Mouse (Mus musculus) forebrain, embryonic 10.5 days (tissue): ENCODE results near the gene A530016L24Rik. TPM values are rescaled to one million over a fixed set of nuclear protein-coding genes. Genes with fewer than 3 reads are reported as not detected.

ENCODE experiments used
- DNase-seq: peaks from one replicate; pipeline ENCODE4 v3.0.0-alpha.2; 2017; ENCODE audit warnings: low spot score; ENCODE audit errors: extremely low spot score
- H3K27ac ChIP-seq: fragments of 300-500 bp; sonication (generic); 2 replicates; pipeline ENCODE4 v1.5.1; 2016; ENCODE audit warnings: mild to moderate bottlenecking
- H3K27me3 ChIP-seq: fragments of 300-500 bp; sonication (generic); 2 replicates; pipeline ENCODE4 v1.6.1; 2016; ENCODE audit warnings: mild to moderate bottlenecking; ENCODE audit not compliant: poor library complexity, severe bottlenecking
- H3K36me3 ChIP-seq: fragments of 300-500 bp; sonication (generic); replicated peaks from 2 replicates; pipeline ENCODE4 v1.6.1; 2016; ENCODE audit warnings: mild to moderate bottlenecking, moderate library complexity
- H3K4me1 ChIP-seq: fragments of 300-500 bp; sonication (generic); 2 replicates; pipeline ENCODE4 v1.6.1; 2016
- H3K4me3 ChIP-seq: fragments of 300-500 bp; sonication (generic); 2 replicates; pipeline ENCODE4 v1.5.1; 2016; ENCODE audit warnings: mild to moderate bottlenecking, moderate library complexity
- H3K9me3 ChIP-seq: fragments of 300-500 bp; sonication (generic); 2 replicates; pipeline ENCODE4 v1.6.1; 2016; ENCODE audit warnings: mild to moderate bottlenecking, moderate library complexity
- WGBS: fragments of 180-500 bp; shearing (Covaris S2); methylation state at CpG from one replicate; pipeline ENCODE4 v1.1.7; 2016; 5-methylcytosine and 5-hydroxymethylcytosine counted together
- polyA plus RNA-seq: library from polyadenylated mRNA; unstranded; fragments of >200 nt; fragmentation: Nextera tagmentation; extraction: Ambion mirVana; gene quantifications from 2 replicates; pipeline ENCODE4 v1.2.1, GENCODE M21; 2016

Gene A530016L24Rik
- polyA plus RNA-seq, 1 experiment from 2014 or later: not detected

DNA sequence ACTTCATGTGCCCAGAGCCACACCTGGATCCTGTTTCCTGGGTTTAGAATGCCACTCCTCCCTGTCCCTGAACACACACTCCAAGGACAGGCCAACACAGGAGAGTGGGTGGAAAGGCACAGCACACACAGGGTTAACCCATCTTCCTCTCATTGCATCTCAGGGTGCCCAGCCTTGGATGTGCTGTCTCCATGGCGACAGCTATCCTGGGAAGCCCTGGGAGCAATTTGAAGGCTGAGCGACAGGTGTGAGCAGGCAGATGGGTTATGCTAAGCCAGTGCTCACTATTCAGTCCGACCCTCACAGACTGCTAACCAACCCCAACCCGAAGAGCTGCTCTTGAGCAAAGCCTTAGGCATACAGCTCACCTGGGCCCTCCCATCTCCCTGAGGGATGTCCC lies 18.0 kb downstream of the A530016L24Rik start:
- H3K27me3 ChIP-seq: peaks cover 49% of the 10 kb centered on the region
- 52% methylated on average over 4 of the region's 4 CpGs for WGBS
- no peaks in the 10 kb centered on the region for H3K36me3 ChIP-seq
- DNase-seq: no peak
- H3K4me1 ChIP-seq: peaks cover 39% of the 10 kb centered on the region
- H3K4me3 ChIP-seq: no peak overlapping the region
- no peaks in the 10 kb centered on the region for H3K9me3 ChIP-seq
- H3K27ac ChIP-seq: no peak overlapping the region

DNA sequence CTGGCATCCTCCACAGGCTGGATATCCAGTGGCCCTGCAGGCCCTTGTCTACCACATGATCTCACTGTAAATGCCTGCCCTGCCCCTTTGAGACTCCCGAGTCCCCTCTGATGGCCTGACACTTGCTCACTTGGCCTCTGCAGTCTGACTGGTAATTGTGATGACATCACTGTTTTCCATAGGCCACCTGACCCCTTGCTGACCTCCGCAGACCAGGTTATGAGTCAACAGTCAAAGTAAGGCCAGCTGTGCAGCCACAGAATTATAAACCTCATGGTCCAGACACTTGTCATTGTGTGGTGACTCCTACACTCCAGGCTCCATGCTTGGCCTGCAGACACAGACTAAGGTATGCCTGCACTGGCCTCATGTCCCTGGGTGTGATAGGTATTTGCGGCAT lies 18.7 kb downstream of the A530016L24Rik start:
- no peak overlapping the region for H3K4me3 ChIP-seq
- H3K9me3 ChIP-seq: no peaks in the 10 kb centered on the region
- H3K27ac ChIP-seq: no peak overlapping the region
- WGBS: 86% methylated on average over 3 of the region's 3 CpGs
- peaks cover 32% of the 10 kb centered on the region for H3K4me1 ChIP-seq
- no peak for DNase-seq
- peaks cover 55% of the 10 kb centered on the region for H3K27me3 ChIP-seq
- H3K36me3 ChIP-seq: no peaks in the 10 kb centered on the region

DNA sequence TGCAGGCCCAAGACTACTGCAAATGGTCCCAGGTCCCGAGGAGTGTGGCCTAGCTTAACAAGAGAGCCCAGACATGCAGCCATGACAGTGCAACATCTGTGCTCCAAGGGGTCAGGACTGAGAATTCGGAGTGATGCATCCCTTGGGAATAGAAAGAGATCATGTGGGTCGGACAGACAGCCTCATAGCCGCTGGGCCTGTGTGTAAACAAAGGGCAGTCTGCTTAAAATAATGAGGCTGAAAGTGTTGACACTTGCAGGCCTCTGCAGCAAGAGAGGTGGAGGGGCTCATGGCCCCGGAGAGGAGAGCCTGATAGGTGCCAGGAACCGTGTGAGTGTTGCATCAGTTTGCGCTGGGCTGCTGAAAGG lies 21.1 kb downstream of the A530016L24Rik start:
- peak overlapping the region; percentile 51 for H3K4me3 ChIP-seq
- H3K9me3 ChIP-seq: no peaks in the 10 kb centered on the region
- H3K4me1 ChIP-seq: peaks cover 28% of the 10 kb centered on the region
- 32% methylated on average over 7 of the region's 7 CpGs for WGBS
- no peak overlapping the region for H3K27ac ChIP-seq
- H3K27me3 ChIP-seq: peaks cover 55% of the 10 kb centered on the region
- no peak for DNase-seq
- no peaks in the 10 kb centered on the region for H3K36me3 ChIP-seq

DNA sequence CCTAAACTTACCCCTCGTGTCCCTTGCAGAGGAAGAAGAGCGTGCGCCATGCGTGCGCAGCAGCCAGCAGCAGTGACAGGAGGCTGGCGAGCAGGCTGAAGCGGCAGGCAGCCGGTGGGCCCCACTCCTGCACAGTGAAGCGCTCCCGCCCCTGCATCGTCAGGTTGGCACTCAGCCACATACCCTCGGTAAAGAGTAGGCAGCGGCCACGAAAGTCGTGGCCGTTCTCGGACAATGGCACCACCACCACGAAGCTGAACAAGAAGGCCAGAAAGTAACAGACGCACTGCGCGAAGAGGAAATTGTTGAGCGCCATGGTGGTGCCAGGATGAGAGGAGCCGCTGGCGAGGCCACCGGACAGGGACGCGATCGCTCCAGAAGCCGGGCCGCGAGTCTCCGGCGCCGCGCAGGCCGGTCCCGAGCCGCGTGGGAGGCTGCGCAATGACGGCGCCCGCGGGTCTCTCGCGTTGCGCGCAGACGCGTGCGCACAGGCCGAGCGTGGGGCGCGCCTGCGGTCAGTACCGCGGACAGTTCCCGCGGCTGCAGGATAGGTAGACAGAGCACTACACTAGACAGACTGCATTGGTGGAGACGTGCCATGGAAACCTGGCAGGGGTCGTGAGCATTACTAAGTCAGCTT lies 21.6 kb downstream of the A530016L24Rik start:
- H3K27ac ChIP-seq: 0 out of 2 replicates have a peak overlapping the region, but pooled peaks have one; percentile 15
- peak; percentile 35 for DNase-seq
- peaks cover 59% of the 10 kb centered on the region for H3K27me3 ChIP-seq
- H3K9me3 ChIP-seq: no peaks in the 10 kb centered on the region
- peak overlapping the region; percentile 51 for H3K4me3 ChIP-seq
- H3K4me1 ChIP-seq: peaks cover 28% of the 10 kb centered on the region
- H3K36me3 ChIP-seq: no peaks in the 10 kb centered on the region
- WGBS: 2% methylated on average over 62 of the region's 62 CpGs

DNA sequence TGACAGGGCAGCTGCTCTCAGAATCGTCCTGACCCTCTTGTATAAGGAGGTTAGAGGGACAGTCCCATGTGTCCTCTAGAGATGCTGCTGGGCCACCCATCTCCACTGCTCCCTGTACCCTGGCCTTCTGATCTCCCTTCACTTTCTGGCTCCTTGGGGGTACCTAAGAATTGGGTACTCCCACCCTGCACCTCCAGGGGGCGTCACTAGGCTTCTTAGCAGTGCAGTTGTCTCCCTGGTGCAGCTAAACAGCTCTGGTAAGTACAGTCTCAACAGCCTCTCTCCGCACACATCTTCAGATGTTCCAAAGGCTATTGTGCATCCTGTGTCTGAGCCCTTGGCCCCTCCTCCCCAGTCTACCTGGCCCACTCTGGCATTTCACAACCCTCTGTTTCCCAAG lies 25.6 kb downstream of the A530016L24Rik start:
- no peaks in the 10 kb centered on the region for H3K36me3 ChIP-seq
- WGBS: 64% methylated on average over 3 of the region's 3 CpGs
- H3K4me1 ChIP-seq: peaks cover 40% of the 10 kb centered on the region
- no peak for DNase-seq
- no peaks in the 10 kb centered on the region for H3K9me3 ChIP-seq
- no peak overlapping the region for H3K27ac ChIP-seq
- H3K4me3 ChIP-seq: no peak overlapping the region
- peaks cover 40% of the 10 kb centered on the region for H3K27me3 ChIP-seq

DNA sequence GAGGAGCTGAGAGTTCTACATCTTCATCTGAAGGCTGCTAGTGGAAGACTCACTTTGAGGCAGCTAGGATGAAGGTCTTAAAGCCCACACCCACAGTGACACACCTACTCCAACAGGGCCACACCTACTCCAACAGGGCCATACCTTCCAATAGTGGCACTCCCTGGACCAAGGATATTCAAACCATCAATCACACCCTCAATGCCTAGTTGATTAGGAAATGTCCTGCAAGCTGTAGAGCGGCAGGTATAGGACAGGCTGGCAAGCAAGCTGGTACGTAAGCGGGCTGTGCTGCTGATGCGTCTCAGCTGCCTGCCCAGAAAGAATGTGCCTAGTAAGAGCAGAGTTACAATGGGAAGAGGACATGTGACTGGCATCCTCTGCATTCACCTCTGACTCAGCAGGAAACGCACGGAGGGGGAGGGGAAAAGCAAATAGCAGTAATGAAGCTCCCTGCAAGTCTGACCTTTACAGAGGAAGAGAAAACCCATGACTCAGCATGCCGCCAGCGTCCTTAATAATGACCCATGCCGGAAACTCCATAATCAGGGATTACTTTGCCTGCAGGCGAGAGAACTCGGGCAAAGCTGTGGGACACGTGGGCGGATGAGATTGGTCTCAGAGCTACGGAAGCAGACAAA lies 27.6 kb downstream of the A530016L24Rik start, which contains the start of gene Tmem179:
Gene Tmem179, minus strand, starts transcription at position 51 of the 641 bp plus-strand sequence.
- H3K27me3 ChIP-seq: peaks cover 20% of the 10 kb centered on the region
- H3K9me3 ChIP-seq: no peaks in the 10 kb centered on the region
- H3K4me1 ChIP-seq: peaks cover 26% of the 10 kb centered on the region
- WGBS: 14% methylated on average over 14 of the region's 14 CpGs
- no peaks in the 10 kb centered on the region for H3K36me3 ChIP-seq
- H3K4me3 ChIP-seq: peak within 1 kb of the TSS; percentile 4
- DNase-seq: peak; percentile 63
- peak within 1 kb of the TSS; percentile 48; the same call in 1 of the 2 replicates for H3K27ac ChIP-seq

DNA sequence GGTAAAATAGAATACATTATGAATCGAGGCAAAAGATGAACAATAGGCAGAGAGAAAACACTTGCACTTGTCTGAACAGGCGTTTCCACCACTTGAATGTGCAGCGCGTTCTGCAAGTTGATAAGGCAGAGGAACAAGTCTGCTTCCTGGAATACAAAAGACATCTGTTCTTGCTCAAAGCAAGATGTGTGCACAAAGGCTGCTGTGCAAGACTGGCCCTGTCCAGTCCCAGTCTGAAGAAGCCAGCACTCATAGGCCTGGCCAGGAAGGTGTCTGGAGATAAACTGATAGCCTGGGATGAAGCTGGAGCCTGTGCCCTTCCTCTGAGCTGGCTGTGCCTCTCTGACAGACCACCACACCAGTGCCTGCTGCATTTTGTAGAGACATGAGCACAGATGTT lies 28.9 kb downstream of the A530016L24Rik start:
- no peak for DNase-seq
- 0 out of 2 replicates have a peak overlapping the region, but pooled peaks have one; percentile 46 for H3K27ac ChIP-seq
- 67% methylated on average over 4 of the region's 4 CpGs for WGBS

DNA sequence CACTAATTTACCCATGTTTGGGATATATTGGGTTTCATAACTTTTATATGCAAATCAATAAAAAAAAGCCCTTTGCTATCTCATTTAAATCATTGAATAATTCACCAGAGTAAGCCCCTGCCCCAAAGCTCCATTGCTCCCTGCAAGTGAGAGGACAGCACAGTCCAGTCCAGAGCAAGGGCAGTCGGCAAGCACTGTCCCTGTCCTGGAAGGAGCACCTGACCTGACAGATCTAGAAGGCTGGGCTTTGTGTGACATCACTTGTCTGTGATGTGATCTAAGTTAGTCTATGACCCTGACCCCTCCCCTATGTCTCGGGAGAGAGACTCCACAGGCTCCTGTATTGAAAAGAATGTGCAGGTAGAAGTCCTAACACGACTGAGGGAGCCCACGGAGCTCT lies 44.5 kb downstream of the A530016L24Rik start:
- Histone ChIP-seq H3K27me3 (peaks cover 11% of the 10 kb centered on the region), H3K36me3 (no peaks in the 10 kb centered on the region), H3K4me1 (no peaks in the 10 kb centered on the region), H3K27ac (0 out of 2 replicates have a peak overlapping the region, but pooled peaks have one; percentile 20), H3K9me3 (no peaks in the 10 kb centered on the region), H3K4me3 (no peak overlapping the region)
- no peak for DNase-seq
- WGBS: 85% methylated on average over 4 of the region's 4 CpGs

More for the DNA sequence above, 28.9 kb downstream of the A530016L24Rik start:
- peaks cover 31% of the 10 kb centered on the region for H3K4me1 ChIP-seq
- H3K9me3 ChIP-seq: no peaks in the 10 kb centered on the region
- no peak overlapping the region for H3K4me3 ChIP-seq
- 0 out of 2 replicates have a peak, but pooled peaks cover 9% of the 10 kb centered on the region for H3K27me3 ChIP-seq
- no peaks in the 10 kb centered on the region for H3K36me3 ChIP-seq

DNA sequence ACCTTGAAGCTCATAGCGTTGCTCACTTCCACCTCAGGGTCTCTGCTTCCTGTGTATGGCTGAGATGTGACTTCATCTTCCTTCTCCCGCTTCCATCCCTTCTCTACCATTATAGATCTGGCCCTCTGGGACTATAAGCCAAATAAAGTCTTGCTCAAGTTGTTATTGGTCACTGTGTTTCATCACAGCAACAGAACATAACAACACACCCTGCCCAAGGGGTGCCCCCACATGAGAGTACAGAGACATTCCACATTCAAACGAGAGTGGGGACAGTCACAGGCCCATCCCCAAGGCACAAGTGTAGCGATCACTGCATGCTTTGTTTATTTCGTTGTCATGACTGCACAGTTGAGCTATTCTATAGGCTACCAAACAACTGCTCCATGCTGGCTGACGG lies 48.0 kb downstream of the A530016L24Rik start:
- DNase-seq: no peak
- H3K27ac ChIP-seq: no peak overlapping the region
- no peak overlapping the region for H3K4me3 ChIP-seq
- H3K4me1 ChIP-seq: peaks cover 26% of the 10 kb centered on the region
- H3K36me3 ChIP-seq: no peaks in the 10 kb centered on the region
- H3K27me3 ChIP-seq: peaks cover 18% of the 10 kb centered on the region
- 86% methylated on average over 6 of the region's 6 CpGs for WGBS
- H3K9me3 ChIP-seq: no peaks in the 10 kb centered on the region

DNA sequence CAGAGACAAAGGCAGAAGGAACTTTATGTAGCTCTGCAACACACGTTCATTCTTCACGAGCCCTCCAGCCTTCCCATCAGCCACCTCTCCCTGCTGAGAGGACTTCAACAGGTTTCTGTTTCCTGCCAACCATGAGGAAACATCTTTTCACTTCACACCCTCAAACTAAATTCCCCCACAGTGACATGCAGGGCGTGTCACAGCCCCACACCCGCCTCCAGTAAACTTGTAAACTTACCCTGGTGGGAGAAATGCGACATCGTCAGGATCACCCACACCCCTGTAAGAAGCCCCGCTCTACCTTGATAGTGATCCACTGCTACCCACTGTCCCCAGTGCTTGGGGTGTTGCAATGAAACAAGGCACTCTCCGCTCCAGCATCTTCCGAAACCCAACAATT lies 49.1 kb downstream of the A530016L24Rik start:
- Histone ChIP-seq H3K27ac (no peak overlapping the region), H3K9me3 (no peaks in the 10 kb centered on the region), H3K4me3 (no peak overlapping the region), H3K36me3 (no peaks in the 10 kb centered on the region), H3K27me3 (peaks cover 19% of the 10 kb centered on the region), H3K4me1 (peaks cover 37% of the 10 kb centered on the region)
- WGBS: 90% methylated on average over 9 of the region's 9 CpGs
- DNase-seq: no peak

DNA sequence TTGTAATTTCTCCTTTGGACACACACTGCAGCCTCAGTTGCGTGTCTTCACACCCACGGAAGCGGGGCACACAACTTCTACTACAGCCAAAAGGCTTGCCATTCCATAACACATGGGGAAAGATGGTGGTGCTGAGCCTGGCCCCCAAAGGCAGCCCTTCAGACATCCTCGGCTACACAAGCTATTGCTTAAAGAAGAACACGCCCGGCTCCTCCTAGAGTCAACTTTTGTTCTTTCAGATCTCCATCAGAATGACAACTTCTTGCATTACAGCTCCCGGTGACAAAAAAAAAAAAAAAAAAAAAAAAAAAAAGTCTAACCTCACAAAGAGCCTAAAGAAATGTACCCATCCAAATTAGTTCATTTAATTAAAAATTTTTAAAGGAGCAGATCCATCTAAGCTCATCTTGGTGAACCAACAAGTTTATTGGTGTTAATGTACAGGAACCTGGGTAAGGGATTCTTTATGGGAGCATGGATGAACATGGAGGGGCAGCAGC lies 50.3 kb downstream of the A530016L24Rik start:
- no peak for DNase-seq
- peaks cover 49% of the 10 kb centered on the region for H3K4me1 ChIP-seq
- H3K4me3 ChIP-seq: no peak overlapping the region
- H3K9me3 ChIP-seq: no peaks in the 10 kb centered on the region
- H3K36me3 ChIP-seq: no peaks in the 10 kb centered on the region
- 94% methylated on average over 7 of the region's 7 CpGs for WGBS
- H3K27me3 ChIP-seq: peaks cover 27% of the 10 kb centered on the region
- 0 out of 2 replicates have a peak overlapping the region, but pooled peaks have one; percentile 21 for H3K27ac ChIP-seq

DNA sequence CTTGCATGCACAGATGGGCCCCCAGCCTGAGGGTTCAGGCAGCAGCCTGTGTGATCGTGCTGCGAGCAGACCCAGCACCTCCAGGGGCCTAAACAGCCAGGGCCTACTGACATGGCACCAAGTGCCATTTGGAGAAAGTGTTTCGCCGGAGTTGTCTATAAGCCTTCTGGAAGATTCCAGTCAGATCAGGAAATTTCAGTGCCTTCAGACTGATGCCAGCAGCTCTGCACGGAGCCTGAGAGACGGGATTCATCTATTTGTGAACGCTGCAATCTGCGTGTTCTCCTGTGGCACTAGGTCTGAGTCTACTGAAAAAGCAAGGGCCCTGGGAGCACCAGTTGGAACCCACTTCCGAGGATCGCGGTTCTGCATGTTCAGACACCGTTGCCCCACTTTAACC lies 51.1 kb downstream of the A530016L24Rik start:
- H3K27ac ChIP-seq: peak overlapping the region; percentile 86
- H3K4me1 ChIP-seq: peaks cover 57% of the 10 kb centered on the region
- 91% methylated on average over 12 of the region's 12 CpGs for WGBS
- H3K27me3 ChIP-seq: peaks cover 24% of the 10 kb centered on the region
- H3K9me3 ChIP-seq: no peaks in the 10 kb centered on the region
- no peak for DNase-seq
- no peaks in the 10 kb centered on the region for H3K36me3 ChIP-seq
- no peak overlapping the region for H3K4me3 ChIP-seq

DNA sequence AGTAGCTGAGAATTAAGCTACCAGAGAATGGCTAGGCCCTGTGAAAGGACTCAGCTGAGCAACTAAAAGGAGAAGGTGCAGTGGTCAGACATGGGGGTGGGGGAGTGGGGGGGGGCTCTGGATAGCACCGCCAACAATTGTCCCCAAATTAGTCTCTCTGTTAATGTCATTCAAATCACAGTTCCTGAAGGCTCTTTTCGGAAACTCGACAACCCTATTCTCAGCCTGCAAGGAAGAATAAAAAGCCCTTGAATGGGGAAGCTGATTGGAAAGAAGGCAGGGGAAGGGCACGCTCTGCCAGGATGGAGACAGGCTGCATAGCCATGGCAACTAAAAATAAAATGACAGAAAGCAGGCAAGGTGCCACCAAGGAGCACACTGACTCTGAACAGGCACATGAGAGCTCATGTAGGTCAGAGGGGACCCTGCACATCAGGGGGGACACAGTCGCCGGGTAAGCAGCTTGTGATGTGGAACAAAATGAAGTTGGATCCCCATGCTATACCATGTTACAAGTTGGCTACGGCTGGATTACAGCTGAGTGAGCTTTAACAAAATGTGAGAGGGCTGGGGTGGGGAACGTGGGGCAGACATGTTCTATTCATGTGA lies 52.3 kb downstream of the A530016L24Rik start:
- Histone ChIP-seq H3K4me3 (peak overlapping the region; percentile 19), H3K4me1 (peaks cover 68% of the 10 kb centered on the region), H3K27ac (peak overlapping the region; percentile 86), H3K27me3 (peaks cover 24% of the 10 kb centered on the region), H3K9me3 (no peaks in the 10 kb centered on the region), H3K36me3 (no peaks in the 10 kb centered on the region)
- peak; percentile 62 for DNase-seq
- WGBS: 32% methylated on average over 8 of the region's 8 CpGs
